Mouse (Mus musculus) thymus, postnatal 25 days (tissue): Measurements from ENCODE around the gene Lactb.

ENCODE experiments used
- DNase-seq: peaks from one replicate; pipeline ENCODE4 v3.0.0; 2022

Gene Lactb

DNA sequence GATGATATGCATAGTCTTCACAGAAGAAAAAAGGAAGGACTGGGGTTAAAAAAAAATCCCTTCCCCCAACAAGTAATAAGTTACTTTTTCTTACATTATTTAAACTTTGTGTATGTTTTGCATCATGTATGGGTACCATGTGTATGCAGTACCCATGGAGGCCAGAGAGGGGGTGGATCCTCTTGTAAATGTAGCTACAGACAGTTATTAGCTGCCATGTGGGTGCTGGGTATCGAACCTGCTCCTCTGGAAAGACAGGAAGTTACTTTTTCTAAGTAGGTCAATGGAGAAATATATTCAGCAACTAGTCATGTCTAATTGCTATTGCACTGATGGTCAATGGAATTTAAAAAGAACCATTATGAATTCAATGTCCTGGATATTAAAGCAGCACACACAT lies 3.2 kb upstream of the Lactb start:
- no peak for DNase-seq

DNA sequence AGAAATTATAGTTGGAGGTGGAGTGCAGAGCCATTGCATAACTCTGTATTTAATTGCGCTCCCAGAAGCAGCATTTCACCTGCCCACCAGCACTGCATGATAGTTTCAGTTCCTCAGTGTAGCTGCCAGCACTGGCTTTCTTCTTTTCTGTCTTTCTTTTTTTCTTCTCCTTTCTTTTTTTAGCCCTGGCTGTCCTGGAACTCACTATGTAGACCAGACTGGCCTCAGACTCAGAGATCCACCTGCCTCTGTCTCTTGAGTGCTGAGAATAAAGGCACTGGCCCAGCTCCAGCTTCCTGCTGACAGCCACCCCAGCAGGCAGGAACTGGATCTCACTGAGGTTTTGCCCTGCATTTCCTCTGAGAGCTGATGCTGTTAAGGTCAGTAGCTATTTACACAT lies 2.7 kb upstream of the Lactb start:
- no peak for DNase-seq

DNA sequence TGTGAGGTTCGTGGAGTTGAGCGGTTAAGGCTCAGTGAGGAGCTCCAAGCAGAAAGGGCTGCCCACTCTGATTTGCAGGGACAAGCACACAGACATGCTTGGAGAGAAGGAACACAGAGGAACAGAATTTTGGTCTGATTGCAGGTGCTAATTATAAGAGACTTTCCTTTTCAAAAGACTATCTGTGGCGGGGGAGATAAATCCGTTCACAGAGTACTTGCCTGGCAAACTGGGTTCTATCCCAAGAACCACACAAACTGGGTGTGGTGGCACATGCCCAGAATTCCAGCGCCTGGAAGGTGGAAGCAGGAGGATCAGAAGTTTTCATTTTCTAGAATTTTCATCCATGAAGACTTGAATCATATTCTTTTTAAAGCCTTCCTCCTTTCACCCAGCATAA lies 1.8 kb upstream of the Lactb start:
- DNase-seq: no peak

DNA sequence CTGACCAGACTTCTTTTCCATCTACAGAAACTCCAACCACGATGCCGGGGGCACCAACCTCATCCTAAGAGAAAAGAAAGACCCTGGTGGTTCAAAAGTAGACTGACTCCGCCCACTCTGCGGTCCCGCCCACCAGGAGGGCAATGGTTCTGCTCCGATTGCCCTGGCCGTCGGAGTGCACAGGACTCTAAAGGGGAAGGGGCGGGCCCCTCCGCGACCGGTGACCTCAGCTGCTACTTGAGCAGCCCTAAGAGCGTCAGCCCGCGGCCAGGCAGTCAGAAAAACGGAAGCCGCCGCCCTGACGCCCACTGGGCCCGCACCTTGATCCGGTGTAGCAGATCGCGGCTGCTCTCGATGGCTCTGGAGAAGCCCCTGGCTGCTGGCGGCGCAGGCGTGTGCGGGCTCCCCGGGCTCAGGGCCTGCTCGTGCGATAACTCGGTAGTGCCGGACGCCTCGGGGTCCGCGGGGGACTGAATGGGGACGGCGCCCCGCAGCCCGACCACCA lies 511 bp downstream of the Lactb start:
- peak; percentile 77 for DNase-seq

DNA sequence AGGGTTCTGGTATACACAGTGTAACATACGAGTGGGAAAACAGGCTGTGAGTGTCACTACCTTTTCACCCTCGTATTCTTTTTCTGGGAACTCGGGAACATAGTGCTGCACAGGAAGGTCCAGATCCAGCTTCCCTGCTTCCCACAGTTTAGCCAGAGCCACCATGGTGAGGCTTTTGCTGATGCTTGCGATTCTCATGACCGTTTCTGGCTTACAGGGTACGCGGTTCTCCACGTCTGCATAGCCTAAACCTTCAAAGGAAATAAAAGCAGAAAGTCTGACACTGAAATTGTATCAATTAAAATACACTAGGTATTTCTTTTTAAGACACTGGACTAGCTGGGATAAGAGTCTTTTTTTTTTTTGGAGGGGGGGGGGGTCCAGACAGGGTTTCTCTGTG lies 4.2 kb downstream of the Lactb start:
- DNase-seq: no peak

DNA sequence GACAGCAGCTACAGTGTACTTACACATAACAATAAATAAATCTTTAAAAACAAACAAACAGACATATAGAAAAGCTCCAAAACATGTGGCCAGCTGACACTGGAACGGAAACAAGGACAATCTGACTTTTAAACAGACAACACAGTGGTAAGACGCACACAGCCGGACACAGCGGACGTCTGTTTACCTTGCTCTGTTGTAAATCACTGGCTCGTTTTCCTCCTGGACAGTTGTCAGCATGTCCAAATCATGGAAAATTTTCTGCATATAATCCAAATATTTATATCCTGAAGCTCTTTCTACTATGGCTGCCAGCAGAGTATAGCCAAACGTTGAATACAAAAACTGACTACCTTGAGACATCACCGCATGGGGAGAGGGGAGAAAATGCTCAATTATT lies 7.8 kb downstream of the Lactb start:
- DNase-seq: no peak

DNA sequence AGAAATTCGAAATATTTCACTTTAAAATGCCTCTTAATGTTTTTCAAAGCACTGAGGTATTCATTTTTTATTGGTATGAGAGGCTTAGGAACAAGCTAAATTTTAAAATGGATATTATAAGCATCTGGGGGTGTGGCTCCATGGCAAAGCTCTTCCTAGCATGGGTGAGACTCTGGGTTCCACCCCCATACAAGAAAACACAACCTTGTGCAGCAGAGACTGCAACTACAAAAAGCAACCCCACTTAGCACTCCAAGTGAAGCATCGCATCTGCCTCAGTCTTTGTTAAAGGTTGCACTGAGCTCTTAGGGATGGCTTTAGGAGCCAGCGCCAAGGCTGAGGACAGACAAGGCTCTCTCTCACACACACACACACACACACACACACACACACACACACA lies 13.8 kb downstream of the Lactb start:
- no peak for DNase-seq

DNA sequence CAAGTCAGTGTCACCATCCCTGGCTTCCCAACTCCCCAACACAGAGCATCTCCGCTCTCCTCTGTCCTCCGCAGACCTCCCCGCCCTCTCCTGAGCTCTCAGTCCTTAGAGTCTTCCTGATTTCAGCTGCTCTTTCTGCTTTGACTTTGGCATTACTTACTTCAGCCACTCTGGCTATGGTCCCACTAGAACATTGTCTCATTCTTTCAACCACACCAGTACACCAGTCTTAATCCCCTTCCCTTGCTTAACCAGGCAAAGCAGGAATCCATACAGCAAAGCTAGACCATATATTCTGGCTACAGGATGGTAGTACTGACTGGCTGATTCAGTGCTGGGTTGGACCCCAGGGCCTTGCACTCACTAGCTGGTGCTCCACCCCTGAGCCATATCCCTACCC lies 17.8 kb downstream of the Lactb start:
- no peak for DNase-seq

DNA sequence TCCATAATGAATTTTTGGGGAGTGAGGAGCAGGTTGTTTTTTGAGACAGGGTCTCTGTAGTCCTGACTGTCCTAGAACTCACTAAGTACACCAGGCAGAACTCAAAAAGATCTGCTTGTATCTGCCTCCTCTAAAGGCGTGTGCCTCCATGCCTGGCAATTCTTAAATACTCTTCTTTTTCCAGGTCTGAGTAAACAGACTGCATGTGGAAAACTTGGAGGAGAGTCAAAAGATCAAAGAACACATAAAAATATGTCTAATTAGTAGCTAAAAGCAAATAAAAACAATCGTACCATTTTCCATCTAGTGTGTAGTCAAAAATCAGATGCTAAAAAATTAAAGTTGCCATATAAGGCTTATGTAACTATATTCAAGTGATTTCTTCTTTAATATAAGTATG lies 22.4 kb downstream of the Lactb start:
- DNase-seq: no peak

DNA sequence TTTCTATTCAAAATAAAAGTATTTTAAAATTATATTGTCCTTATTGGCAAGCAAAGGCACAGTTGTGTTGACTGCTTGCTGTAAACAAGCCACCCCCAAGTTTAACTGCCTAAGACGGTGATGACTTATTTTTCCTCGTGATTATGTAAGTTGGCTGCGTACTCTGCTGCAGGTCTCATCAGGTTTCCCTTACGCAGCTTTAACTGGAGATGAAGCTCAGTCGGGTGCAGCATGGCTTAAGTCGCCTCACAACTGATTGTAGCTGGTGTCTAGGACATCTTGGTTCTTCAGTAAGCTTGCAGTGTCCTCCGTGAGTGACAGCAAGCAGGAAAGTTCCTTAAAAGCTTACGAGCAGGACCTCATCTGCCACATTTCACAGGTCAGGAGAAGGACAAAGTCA lies 23.0 kb downstream of the Lactb start:
- no peak for DNase-seq

DNA sequence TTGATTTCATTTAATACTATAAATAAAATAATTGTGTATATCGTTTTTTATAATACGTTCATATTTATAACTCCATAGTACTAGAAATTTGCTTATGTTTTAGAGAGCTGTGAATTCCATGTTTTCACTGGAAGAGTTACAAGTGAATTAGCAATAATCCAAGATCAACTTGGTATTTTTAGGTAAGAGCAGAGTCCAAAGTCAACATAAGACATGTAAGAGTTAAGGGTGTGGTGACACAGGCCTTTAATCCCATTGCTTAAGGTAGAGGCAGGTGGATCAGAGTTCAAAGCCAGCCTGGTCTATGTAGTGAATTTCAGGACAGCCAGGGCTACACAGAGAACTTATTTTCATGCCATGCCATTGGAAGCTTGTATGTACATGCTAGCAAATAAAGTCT lies 26.7 kb downstream of the Lactb start:
- DNase-seq: no peak

DNA sequence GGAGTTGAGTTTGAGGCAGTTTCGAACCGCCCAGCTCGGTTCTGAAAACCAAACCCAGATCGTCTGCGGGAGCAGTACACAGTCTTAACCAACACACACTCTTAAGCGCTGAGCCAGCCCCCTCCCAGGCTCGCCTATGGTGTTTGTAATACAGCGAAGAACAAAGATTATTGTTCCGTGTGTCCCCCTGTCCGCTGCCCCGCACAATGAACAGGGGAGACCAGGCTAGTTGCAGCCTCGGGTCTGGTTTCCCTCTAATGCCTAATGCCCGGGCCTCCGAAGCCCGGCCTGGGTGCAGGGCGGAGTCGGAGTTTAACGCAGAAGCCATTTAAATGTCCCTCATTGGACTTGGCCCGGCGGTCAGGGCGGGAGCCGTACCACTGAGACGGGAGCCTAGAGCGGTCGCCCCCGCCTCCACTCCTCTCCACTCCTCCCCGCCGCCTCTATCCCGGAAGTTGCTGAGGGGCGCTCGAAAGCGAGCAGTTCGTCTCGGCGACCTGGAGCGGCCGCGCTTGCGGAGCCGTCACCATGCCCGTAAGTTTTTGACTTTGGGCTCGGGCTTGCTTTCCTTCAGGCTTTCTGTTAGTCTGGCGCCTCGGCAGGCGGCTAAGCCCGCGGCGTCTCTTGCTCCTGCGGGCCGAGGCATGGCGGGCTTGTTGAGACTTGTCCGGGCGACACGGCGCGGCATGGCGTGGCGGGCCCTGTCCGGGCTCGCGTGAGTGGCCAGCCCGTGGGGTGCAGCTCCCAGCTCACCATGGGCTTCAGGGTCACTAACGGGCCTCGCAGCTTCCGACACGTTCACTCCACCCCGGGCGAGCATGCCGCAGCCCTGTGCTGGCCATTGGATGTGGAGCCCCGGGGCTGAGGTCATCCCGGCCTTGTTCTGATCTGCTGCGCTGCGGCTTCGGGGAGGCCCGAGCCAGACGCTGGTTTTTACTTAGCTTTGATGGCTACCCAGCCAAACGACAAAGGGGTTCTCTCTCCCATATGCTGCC lies 29.3 kb downstream of the Lactb start, which contains the start of gene Rps27l:
Rps27l (plus strand) TSS at position 440 of the 995 bp plus-strand sequence.
- DNase-seq: peak; percentile 93

DNA sequence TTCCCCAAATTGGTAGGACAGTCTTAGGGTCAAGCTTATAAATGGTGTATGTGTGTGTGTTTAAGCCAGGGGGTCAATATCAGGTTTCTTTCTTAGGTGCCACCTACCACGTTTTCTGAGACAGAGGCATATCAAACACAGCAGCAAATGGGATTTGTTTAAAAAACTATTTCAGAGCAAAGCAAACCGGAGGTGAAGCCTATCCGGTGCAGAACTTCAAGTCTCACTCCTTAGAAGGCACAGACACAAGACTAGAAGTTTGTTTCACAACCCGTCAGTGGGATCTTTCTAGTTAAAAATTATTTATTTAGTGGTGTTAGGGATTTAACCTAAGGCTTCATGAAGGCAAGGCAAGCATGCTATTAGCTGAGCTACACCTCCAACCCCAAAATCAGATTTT lies 30.1 kb downstream of the Lactb start:
- no peak for DNase-seq

DNA sequence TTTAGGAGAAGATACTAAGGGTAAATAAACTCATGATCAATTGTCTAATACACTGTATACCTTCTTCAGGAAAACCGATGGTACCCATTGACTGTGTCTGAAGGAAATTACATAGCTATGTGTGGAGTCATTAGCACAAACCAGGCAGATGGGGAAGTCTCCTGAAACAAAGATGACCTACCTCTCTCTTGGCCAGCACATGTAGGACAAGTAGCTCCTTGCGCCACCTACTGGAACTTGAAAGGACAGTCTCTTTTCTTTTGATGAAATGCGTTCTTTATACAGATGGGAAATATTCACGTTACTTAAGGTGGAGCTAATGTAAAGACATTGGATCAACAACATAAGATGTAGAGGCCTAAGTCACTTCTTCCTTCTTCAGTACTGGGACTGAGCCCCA lies 36.4 kb downstream of the Lactb start:
- DNase-seq: peak; percentile 30

DNA sequence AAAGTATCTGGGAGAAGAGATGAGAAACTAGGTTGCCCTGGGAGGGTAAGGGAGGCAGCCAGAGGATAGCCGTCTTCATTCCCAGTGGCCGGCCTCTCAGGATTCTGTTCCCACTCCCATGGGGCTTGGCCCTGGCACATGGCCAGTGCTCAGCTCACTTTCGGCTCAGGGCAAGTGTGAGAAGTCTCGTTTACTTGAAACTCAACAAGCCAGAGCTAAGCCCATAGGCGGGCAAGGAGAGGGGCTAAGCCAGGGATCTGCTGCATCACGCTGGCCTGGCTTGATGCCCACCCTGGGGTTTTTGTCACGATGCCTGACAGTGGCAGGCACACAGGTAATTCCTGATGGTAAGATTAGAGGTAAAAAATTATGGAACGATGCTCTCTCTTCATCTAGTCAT lies 37.8 kb downstream of the Lactb start:
- no peak for DNase-seq

DNA sequence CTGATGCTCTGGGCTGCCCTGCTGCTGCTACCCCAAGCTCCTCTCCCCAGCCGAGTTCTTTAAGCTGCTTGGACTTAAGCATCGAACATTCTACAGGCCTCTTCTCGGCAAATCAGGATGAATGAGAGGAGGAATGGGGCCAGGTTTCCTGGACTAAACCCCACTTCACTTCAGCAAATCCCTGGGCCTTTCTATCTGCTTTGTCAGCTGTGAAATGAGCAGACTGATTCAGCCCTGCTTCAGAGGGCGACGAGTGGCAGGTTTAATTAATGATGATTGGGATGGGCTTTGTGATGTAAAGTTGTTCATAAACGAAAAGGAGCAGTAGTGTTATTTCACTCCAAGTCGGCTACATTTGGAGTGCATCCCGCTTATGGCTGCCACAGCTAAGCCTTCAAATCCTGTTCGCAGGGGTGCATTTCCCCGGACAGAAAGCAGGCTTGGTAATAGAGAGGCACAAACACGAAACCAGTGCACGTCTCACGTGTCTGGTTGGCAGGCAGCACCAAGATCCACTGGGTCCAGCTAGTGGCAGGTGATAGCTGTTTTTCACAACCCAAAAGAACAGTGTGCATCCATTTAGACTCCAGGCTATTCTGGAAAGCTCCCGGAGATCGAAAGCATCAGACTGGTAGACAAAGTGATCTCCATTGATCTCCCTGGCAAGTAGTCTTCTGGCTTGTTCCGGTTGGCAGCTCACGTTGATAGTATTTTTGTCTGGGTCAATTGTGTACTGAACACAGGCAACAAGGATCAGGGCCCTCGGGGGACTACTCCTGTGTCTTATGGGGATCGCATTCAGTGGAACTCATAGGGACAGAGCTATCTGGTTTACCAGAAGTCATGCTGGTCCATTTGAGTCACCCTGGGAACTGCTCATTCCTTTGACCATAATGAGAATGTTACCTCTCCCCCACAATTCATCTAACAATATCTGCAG lies 41.1 kb downstream of the Lactb start:
- DNase-seq: no peak

DNA sequence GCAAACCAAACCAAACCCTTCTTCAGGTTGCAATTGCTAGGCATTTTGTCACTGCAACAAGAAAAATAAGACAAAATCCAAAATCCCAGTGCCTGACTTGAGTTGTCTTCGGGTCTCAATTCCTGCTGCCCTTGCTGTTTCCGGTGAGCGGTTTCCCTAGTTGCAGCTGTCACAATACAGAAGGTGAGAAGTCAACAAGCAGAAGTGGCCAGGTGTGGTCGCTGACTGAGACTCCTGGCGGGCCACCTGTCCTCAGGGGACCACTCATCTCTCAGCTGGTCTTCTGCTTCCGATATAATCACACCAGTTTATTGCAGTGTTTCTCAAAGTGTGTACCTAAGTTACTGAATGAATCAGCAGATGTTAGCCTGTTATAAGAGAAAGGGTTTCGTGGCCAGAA lies 44.9 kb downstream of the Lactb start:
- no peak for DNase-seq

DNA sequence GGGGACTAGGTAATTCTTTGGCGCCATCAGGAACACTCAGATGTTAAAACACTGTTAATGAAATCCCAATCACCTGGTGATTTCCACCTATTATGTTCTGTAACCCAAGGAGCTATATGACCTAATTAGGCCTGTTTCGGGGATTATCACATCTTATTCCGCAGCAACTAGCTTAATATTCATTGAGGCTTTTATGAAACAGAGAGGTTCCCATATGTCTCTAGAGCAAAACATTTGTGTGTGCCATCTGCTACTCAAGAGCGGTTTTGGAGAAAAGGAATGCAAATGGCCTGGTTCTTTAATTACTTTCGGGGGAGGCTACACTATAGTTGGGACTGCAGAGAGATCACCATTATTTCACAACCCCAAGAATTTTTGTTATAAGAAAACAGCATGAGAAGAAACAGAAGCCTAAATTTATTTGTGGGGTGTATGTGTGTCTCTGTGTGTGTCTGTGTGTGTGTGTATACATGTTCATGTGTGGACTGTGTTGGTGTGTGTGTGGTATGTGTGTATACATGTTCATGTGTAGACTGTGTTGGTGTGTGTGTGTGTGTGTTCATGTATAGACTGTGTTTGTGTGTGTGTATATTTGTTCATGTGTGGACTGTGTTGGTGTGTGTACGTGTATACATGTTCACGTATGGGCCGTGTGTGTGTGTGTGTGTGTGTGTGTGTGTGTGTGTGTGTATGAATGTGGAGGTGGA lies 47.4 kb downstream of the Lactb start:
- no peak for DNase-seq

DNA sequence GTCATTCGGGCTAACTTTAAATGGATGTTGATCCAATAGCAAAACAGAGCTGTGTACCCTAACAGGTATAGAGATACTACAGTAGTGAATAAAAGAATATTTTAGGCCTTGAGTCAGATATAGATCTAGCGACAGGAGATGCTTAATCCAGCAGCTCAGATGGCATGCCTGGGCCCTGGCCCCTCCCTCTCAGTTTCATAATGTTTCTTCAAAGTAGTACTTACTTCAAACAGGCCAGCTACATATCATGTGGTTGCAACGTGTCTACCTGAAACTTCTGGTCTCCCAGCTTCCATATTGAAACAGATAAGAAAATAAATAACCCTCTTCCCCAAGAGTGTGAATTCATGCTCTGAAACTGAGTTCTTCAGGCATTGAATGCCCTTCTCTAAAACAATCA lies 49.4 kb downstream of the Lactb start:
- no peak for DNase-seq

DNA sequence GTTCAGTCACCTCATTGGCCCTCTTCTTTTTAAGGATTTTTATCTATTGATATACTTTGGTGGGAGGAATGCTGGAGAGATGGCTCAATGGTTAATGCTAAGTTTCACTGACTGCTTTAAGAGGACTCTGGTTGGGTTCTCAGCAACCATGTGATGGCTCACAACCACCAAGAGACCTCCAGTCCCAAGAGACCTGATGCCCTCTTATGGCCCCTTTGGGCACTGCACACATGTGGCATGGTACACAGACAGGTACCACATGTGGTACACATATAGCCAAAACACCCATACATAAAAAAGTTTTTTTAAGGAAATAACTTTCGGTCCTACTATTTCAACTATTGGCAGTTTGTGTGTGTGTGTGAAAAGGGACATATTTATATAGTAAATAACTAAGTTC lies 53.2 kb downstream of the Lactb start:
- no peak for DNase-seq

DNA sequence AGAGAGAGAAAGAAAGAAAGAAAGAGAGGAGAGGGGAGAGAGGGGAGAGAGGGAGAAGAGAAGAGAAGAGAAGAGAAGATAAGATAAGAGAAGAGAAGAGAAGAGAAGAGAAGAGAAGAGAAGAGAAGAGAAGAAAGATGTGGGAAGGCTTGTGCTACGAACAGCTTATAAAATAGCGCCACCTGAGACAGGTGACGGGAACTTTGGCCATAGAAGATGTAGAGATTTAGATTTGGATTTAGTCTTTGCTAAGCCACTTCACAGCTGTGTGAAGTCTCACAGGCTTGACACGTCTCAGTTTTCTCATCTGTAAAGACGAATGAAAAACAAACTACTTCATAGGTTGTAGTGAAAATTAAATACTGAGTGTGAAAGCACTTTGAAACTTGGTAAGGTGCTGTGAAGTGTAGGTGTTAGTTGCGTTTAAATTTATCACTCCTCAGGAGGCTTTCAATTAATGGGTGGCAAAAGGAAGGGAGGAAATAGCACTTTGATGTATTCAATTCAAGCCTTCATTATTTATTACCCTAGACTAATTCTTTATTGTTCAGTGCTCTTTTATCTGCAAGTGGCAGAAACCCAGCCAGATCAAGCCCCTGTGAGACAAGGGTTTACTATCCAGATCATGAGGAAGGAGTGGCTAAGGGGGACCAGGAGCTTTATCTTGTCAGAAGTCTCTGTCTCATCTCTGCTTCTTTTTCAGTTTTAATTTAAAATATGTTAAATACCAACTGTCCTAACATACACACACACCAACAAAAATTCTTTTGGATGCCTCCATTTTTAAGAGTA lies 54.6 kb downstream of the Lactb start:
- DNase-seq: peak; percentile 46

DNA sequence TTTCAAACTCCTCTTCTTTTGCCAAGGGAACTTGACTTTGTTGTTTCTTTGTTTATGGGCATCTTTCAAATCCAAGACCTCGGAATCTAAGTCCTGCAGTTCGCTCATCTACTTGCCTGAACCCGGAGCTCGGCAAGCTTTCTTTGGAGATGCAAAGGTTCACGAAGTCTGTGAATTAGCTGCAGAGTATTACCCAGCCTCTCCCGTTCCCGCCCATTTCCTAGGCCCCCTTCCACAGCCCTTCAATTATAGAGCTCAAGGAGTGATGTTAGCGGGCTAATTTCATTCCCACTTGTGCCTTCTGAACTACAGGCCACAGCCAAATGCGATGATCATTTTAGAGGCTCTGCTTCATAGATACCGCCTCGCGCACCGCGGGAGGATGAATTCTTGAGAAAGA lies 55.3 kb downstream of the Lactb start:
- peak; percentile 32 for DNase-seq
